Mouse (Mus musculus) bone marrow macrophage, adult 2 months (primary cell): ENCODE data around the gene Oprm1.

ENCODE experiments used
- CTCF ChIP-seq: IDR thresholded peaks from 2 replicates; pipeline ENCODE4 v1.5.1; 2012; ENCODE audit warnings: low read depth, mild to moderate bottlenecking, low read length, moderate library complexity
- POLR2A ChIP-seq: IDR thresholded peaks from 2 replicates; pipeline ENCODE4 v1.6.1; 2012; ENCODE audit warnings: mild to moderate bottlenecking, low read depth, low read length, borderline replicate concordance

DNA sequence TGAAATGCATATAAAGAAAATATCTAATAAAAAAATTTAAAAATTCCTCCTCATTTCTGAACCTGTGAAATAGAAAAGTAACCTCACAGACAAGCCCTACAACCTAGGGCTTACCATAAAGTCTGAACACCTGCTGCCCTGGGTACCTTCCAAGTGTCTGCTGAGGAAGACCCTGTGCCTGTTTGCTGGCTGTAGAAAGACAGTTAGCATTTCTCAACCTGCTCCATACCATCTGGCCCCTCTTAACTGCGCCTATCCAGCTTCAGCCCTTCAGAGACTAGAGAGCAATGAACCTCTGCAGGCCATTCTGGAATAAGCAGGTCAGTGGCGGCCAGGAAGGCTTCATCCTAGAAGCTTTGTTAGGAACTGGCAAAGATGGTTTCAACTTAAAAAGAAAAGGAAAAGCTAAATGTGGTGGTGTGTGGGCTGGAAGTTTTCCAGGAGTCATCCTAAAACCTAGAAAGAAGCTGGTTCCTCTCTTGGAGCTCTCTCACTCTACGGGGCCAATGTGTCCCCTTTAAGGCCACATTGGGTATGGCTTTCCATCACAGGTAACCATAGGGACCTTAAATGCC, 143.6 kb downstream of the Oprm1 start:
- no peak for TF ChIP-seq POLR2A
- no peak for TF ChIP-seq CTCF
